Mouse (Mus musculus) liver, postnatal 0 days (tissue): ENCODE results near the gene Fktn.

ENCODE experiments used
- CTCF ChIP-seq: sonication (generic); IDR thresholded peaks from 2 replicates; pipeline ENCODE4 v1.5.1; 2016; ENCODE audit warnings: antibody characterized with exemption, low read depth
- EP300 ChIP-seq: IDR thresholded peaks from 2 replicates; pipeline ENCODE4 v1.6.1; 2016; ENCODE audit warnings: antibody characterized with exemption, low read depth, mild to moderate bottlenecking

GRCm38 (mm10) chr4:53770958-53771735 lies 57.3 kb downstream of the Fktn start:
- TF ChIP-seq CTCF (no peak), EP300 (no peak)
